Mouse (Mus musculus): ENCODE measurements around the gene Gja10. TPM values are rescaled to one million over a fixed set of nuclear protein-coding genes. Genes with fewer than 3 reads are reported as not detected.

Gja10 gene
- total RNA-seq (2017), result not detected in 2 replicates

- ATAC-seq (replicated peaks; ENCODE audit: low read depth, poor library complexity, severe bottlenecking), result no peak
These were observed at the start of gene Gja10 for GRCm38 (mm10) chr4:32602660-32603059. Gene Gja10, minus strand, starts transcription at chr4:32602760.

DNA sequence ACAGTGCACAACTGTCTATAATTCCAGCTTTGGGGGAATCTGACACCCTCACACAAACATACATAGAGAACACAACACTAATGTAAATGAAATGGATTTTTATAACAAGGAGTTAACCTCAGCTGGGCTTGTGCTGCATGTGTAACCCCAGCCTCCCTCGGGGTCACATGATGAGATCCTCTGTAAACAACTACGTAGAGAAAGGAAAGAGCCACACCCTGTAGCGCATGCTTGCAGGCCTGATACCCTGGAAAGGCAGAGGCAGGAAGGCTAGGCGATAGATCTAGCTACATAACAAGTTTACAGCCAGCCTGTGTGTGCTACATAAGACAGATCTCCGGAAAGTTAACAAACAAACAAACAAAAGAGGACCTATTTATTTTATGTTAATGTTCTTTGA is 49.1 kb upstream of the Gja10 start:
- 0 out of 2 replicates have a peak, but pooled peaks have one; percentile 32 for ATAC-seq (replicated peaks; ENCODE audit: low read depth, poor library complexity, severe bottlenecking)

- no peak for ATAC-seq (replicated peaks; ENCODE audit: low read depth, poor library complexity, severe bottlenecking)
These were observed 19.1 kb upstream of the Gja10 start for GRCm38 (mm10) chr4:32621637-32622036.

- peak; percentile 99 for ATAC-seq (replicated peaks; ENCODE audit: low read depth, poor library complexity, severe bottlenecking)
These were observed 12.7 kb upstream of the Gja10 start, which contains the start of gene Casp8ap2 for GRCm38 (mm10) chr4:32615034-32615881. Gene Casp8ap2, plus strand, starts transcription at chr4:32615451.

DNA sequence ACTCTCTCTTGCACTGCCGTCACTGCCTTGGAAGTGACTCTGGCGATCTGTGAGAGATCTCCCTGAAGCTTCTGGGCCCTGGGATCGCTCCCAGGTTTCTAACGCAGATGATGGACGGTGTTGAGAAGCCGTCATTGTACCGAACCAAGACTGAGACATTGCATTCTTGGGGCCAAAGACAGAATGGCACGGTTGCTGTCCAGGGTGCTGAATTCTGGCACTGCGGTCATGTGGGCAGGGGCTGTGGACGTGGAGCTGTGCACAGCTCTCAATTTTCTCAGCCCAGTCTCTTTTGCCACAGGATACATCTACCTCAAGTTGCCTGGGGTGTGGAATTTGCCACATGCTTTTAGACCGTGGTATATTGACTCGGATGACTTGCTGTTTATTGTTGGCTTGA is 1.4 kb downstream of the Gja10 start:
- peak; percentile 99 for ATAC-seq (replicated peaks; ENCODE audit: low read depth, poor library complexity, severe bottlenecking)

GRCm38 (mm10) chr4:32588237-32588636 is 14.3 kb downstream of the Gja10 start:
- peak; percentile 83 for ATAC-seq (replicated peaks; ENCODE audit: low read depth, poor library complexity, severe bottlenecking)

DNA sequence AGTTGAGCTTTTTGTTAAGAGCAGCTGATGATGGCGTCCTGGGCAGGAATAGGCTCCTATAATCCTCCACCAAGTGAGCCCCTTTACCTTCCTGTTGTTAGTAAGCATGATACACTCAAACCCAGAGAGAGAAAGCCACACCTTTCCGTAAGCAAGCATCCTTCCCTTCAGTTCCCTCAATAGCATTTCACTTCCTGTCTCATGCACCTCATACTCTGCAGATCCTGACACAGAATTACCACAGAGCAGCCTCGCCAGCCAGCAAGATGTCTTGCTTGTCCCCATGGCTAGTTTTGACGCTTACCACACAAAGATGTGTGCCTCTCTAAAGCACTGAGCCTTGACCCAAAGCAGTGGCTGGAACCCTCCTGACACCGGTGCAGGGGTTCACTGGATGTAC is 15.0 kb downstream of the Gja10 start:
- peak; percentile 14 for ATAC-seq (replicated peaks; ENCODE audit: low read depth, poor library complexity, severe bottlenecking)

DNA sequence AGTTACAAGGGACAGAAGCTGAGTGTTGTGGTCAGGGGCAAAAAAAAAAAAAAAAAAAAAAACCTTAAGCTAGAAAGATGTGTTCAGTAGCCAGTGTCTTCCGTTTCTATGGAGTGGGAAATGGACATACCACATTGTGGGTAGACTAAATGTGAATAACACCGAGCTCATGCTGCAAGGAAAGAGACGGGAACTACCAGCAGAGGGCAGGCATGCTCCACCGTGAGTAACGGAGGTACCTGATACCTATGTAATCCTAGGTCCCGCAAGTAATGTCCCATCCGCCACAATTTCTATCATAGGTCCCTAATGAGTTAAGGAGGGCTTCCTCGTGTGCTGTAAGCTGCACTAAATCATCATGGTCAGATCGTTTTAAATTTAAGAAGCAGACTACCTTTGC is 16.0 kb downstream of the Gja10 start:
- ATAC-seq (replicated peaks; ENCODE audit: low read depth, poor library complexity, severe bottlenecking), result peak; percentile 76

DNA sequence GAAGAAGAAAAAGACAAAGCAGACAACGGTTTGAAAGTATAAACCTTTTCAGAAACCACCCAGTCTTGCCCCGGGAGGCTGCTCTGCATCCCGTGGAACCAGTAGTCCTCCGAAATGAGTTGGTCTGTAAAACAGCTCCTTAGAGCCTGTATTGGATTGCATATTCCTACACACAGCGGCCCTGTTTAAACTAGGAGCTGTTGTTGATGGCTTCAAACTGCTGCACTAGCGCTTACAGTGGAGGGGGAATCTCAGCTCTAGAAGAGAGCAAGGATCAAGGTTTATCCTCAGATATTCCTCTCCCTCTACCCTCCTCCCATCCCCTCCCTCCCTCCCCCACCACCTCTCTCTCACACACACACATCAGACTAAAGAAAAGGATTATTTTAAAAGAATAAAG is 18.4 kb downstream of the Gja10 start:
- no peak for ATAC-seq (replicated peaks; ENCODE audit: low read depth, poor library complexity, severe bottlenecking)

DNA sequence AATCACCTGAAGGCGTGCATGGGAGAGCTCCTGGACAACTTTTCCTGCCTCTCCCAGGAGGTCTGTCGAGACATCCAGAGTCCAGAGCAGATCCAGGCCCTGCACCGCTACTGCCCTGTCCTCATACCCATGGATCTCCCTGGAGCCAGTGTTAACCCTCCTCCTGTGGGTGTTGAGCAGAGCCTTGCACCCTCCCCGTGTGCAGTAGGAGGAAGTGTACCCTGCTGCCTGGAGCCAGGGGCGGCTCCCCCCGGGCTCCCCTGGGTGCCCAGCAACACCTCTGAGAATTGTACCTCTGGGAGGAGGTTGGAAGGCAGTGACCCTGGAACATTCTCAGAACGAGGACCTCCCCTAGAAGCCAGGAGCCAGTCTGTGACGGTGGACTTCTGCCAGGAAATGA is 22.7 kb downstream of the Gja10 start:
- peak; percentile 50 for ATAC-seq (replicated peaks; ENCODE audit: low read depth, poor library complexity, severe bottlenecking)

DNA sequence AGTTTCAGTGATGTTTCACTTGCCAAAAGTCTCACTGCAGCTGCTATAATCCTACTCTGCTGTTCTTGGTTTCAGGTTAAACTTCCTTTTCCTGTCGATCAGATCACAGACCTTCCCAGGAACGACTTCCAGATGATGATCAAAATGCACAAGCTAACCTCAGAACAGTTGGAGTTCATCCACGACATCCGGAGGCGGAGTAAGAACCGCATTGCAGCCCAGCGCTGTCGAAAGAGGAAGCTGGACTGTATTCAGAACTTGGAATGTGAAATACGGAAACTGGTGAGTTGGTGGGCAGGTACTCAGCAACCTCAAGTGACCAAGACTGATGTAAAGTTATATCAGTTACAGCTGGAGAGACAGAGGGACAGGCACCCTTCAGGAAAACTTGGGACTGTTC is 27.4 kb downstream of the Gja10 start:
- peak; percentile 84 for ATAC-seq (replicated peaks; ENCODE audit: low read depth, poor library complexity, severe bottlenecking)

DNA sequence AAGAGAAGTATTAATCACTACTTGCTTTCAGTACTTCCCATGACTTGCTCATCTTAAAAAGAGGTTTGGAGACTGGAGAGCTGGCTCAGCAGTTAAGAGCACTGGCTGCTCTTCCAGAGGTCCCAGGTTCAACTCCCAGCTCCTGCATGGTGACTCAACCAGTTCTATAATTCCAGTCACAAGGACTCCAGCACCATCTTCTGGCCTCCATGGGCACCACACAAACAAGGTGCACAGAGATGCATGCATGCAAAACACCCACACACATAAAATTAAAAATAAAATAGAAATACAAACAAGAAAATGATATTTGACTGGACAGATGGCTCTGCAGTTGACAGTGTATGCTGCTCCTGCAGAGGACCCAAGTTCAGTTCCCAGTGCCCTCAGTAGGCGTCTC is 28.0 kb downstream of the Gja10 start:
- no peak for ATAC-seq (replicated peaks; ENCODE audit: low read depth, poor library complexity, severe bottlenecking)

- ATAC-seq (replicated peaks; ENCODE audit: low read depth, poor library complexity, severe bottlenecking), result no peak
These were observed 29.0 kb downstream of the Gja10 start for GRCm38 (mm10) chr4:32573586-32573985.

DNA sequence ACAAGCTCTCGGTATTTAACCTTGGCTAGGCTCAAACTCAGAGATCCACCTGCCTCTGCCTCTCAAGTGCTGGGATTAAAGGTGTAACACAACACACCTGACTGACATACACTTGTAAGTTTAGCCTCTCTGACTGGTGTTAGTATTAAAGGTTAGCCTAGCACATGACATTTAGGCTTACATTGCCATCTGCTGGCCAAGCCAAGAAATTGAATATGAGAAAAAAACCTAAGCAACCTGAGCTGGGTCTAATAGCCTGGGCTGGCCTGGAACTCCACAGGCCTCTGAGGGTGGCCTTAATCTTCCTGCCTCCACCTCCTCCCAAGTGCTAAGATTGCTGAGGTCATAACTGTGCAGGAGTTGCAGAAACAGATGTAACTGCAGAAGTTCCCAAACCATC is 30.4 kb downstream of the Gja10 start:
- ATAC-seq (replicated peaks; ENCODE audit: low read depth, poor library complexity, severe bottlenecking), result peak; percentile 43

DNA sequence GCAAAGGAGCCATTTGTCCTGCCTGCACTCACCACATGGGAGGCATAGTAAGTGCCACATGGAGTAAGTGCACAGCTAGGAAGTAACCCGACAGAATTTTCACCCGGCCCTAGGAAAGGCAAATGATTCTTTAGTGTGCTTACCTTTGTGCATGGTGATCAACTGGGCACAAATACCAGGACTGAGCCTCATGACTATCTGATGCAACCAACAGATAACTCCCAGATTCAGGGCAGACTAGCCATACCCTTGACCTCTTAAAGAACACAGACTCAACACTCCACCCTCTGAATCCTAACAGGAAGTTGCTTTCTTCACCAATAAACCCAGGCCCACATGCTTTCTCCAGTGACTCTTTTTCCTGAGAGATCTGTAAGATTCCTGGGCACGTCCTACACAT is 31.1 kb downstream of the Gja10 start:
- ATAC-seq (replicated peaks; ENCODE audit: low read depth, poor library complexity, severe bottlenecking), result no peak

GRCm38 (mm10) chr4:32570939-32571317 is 31.6 kb downstream of the Gja10 start:
- no peak for ATAC-seq (replicated peaks; ENCODE audit: low read depth, poor library complexity, severe bottlenecking)

GRCm38 (mm10) chr4:32569995-32570938 is 32.3 kb downstream of the Gja10 start:
- peak; percentile 39 for ATAC-seq (replicated peaks; ENCODE audit: low read depth, poor library complexity, severe bottlenecking)

- ATAC-seq (replicated peaks; ENCODE audit: low read depth, poor library complexity, severe bottlenecking), result no peak
These were observed 33.5 kb downstream of the Gja10 start for GRCm38 (mm10) chr4:32569054-32569453.

DNA sequence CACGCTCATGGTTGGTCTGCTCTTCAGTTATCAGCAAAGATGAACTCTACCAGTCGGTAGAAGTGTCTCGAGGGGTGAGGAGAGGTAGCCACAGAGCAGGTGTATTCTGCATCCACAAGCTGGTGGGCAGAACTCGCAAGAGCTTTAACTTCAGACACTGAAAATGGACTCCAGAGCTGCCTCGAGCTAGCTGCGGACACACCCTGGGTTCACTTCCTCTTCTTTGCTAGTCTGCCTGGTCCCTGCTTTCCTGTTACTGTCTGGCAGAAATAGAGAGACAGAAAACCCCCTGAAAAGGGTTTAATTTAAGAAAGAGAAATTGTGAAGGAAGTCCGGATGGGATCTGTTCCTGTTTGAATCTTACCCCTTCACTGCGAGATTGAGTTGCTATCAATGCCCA is 37.6 kb downstream of the Gja10 start:
- peak; percentile 83 for ATAC-seq (replicated peaks; ENCODE audit: low read depth, poor library complexity, severe bottlenecking)

GRCm38 (mm10) chr4:32564416-32564815 is 38.1 kb downstream of the Gja10 start:
- ATAC-seq (replicated peaks; ENCODE audit: low read depth, poor library complexity, severe bottlenecking), result no peak
